Mouse (Mus musculus) intestine, postnatal 0 days (tissue): ENCODE measurements at regions not wholly inside any gene's neighbourhood (a gene's known extent, or its start where the extent isn't known, plus 50 kb on each side); places are given as distances from the start of the nearest gene placed in this dataset.

Source experiments
- ATAC-seq: fragments of 200-750 bp; cut with Nextera tagmentation; 2 replicates; pipeline ENCODE4 v1.8.0; 2017; ENCODE audit warnings: mild to moderate bottlenecking, moderate TSS enrichment, moderate library complexity
- H3K27ac ChIP-seq: fragments of 300-500 bp; sonication (generic); 2 replicates; pipeline ENCODE4 v1.5.1; 2014; ENCODE audit warnings: mild to moderate bottlenecking, low read depth, low read length, moderate library complexity
- H3K27me3 ChIP-seq: fragments of 300-500 bp; sonication (generic); replicated peaks from 2 replicates; pipeline ENCODE4 v1.6.1; 2014; ENCODE audit warnings: low read length, mixed read lengths; ENCODE audit not compliant: control insufficient read depth, insufficient read depth
- H3K36me3 ChIP-seq: fragments of 300-500 bp; sonication (generic); 2 replicates; pipeline ENCODE4 v1.6.1; 2014; ENCODE audit warnings: mild to moderate bottlenecking, moderate library complexity; ENCODE audit not compliant: control insufficient read depth, insufficient read depth
- H3K4me1 ChIP-seq: fragments of 300-500 bp; sonication (generic); replicated peaks from 2 replicates; pipeline ENCODE4 v1.6.1; 2014; ENCODE audit warnings: antibody characterized with exemption, low read length, mixed read lengths; ENCODE audit not compliant: control insufficient read depth, insufficient read depth
- H3K4me2 ChIP-seq: fragments of 300-500 bp; sonication (generic); replicated peaks from 2 replicates; pipeline ENCODE4 v1.6.1; 2014; ENCODE audit warnings: low read depth, mild to moderate bottlenecking, moderate library complexity
- H3K4me3 ChIP-seq: fragments of 300-500 bp; sonication (generic); 2 replicates; pipeline ENCODE4 v1.5.1; 2014; ENCODE audit warnings: low read depth, low read length
- H3K9ac ChIP-seq: fragments of 300-500 bp; sonication (generic); 2 replicates; pipeline ENCODE4 v1.6.1; 2014; ENCODE audit warnings: mild to moderate bottlenecking, low read depth, low read length
- H3K9me3 ChIP-seq: fragments of 300-500 bp; sonication (generic); 2 replicates; pipeline ENCODE4 v1.6.1; 2016; ENCODE audit warnings: mixed run types; ENCODE audit not compliant: control insufficient read depth
- CTCF ChIP-seq: sonication (generic); IDR thresholded peaks from 2 replicates; pipeline ENCODE4 v1.5.1; 2016; ENCODE audit warnings: low read depth, mild to moderate bottlenecking, control low read depth, antibody characterized with exemption, moderate library complexity
- WGBS: fragments of 180-500 bp; shearing (Covaris S2); extraction: QIAGEN DNeasy Blood & Tissue Kit; methylation state at CpG from one replicate; pipeline ENCODE4 v1.1.7; 2014; 5-methylcytosine and 5-hydroxymethylcytosine counted together

- TF ChIP-seq CTCF, result no peak
- H3K4me2 ChIP-seq, result no peak overlapping the region
- 71% methylated on average over 3 of the region's 3 CpGs for WGBS
- no peaks in the 10 kb centered on the region for H3K4me1 ChIP-seq
- no peak overlapping the region for H3K27ac ChIP-seq
- no peaks in the 10 kb centered on the region for H3K27me3 ChIP-seq
- no peak overlapping the region for H3K9ac ChIP-seq
- H3K9me3 ChIP-seq, result no peaks in the 10 kb centered on the region
- H3K4me3 ChIP-seq, result no peak overlapping the region
- no peaks in the 10 kb centered on the region for H3K36me3 ChIP-seq
- no peak for ATAC-seq
These were observed 70.9 kb upstream of the Adra1b start for GRCm38 (mm10) chr11:43971886-43972285.

- no peak for TF ChIP-seq CTCF
- Histone ChIP-seq H3K36me3 (no peaks in the 10 kb centered on the region), H3K27ac (no peak overlapping the region), H3K4me1 (no peaks in the 10 kb centered on the region), H3K4me2 (no peak overlapping the region), H3K9me3 (no peaks in the 10 kb centered on the region), H3K4me3 (no peak overlapping the region), H3K9ac (no peak overlapping the region), H3K27me3 (no peaks in the 10 kb centered on the region)
- ATAC-seq, result no peak
- 49% methylated on average over 4 of the region's 4 CpGs for WGBS
These were observed 75.0 kb upstream of the Adra1b start for GRCm38 (mm10) chr11:43976024-43976423.

DNA sequence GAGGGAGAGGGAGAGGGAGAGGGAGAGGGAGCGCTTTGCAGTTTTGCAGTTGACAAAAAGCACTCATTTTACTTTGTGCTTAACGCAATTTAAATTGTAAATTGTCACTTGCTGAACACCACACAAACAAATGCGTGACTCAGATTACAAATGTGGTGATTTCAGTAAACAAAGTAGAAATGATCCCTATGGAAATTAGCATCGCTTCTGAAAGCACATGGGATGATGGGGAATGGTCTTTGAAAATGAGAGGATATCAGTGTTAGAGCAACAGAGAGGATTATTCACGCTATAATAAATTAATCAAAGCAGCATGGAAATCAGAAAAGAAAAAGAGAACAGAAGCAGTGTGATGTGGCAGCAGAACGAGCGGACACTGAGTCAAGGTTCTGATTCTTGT lies 78.4 kb upstream of the Adra1b start:
- Histone ChIP-seq H3K4me3 (no peak overlapping the region), H3K9ac (no peak overlapping the region), H3K9me3 (no peaks in the 10 kb centered on the region), H3K27ac (no peak overlapping the region), H3K36me3 (no peaks in the 10 kb centered on the region), H3K4me2 (no peak overlapping the region), H3K27me3 (0 out of 2 replicates have a peak, but pooled peaks cover 3% of the 10 kb centered on the region), H3K4me1 (no peaks in the 10 kb centered on the region)
- no peak for ATAC-seq
- 70% methylated on average over 7 of the region's 7 CpGs for WGBS
- no peak for TF ChIP-seq CTCF

DNA sequence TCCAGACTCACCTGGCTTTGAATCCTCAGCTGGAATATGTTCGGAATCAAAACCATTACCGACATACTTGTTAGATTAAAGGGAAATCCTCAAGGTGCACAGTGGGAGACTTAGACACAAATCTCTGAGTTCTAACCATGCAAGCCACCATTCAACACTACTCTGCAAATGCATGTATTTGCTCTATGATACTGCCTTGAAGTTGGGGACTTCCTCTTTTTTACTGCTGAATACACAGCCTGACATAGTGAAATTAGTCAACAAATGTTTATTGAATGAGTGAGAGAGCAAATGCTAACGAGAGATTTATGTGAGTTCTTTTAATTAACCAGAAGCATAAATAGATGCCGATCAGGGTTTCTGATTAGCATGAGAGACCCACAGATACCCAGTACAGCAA lies 79.4 kb upstream of the Adra1b start:
- no peak for ATAC-seq

GRCm38 (mm10) chr11:43989911-43990430 lies 89.0 kb upstream of the Adra1b start:
- H3K4me1 ChIP-seq, result no peaks in the 10 kb centered on the region
- no peak for TF ChIP-seq CTCF
- H3K27me3 ChIP-seq, result no peaks in the 10 kb centered on the region
- H3K27ac ChIP-seq, result no peak overlapping the region
- no peak overlapping the region for H3K4me2 ChIP-seq
- ATAC-seq, result no peak
- 89% methylated on average over 1 of the region's 1 CpGs for whole genome bisulfite sequencing
- H3K9me3 ChIP-seq, result no peaks in the 10 kb centered on the region
- H3K36me3 ChIP-seq, result no peaks in the 10 kb centered on the region
- H3K9ac ChIP-seq, result no peak overlapping the region
- H3K4me3 ChIP-seq, result no peak overlapping the region

More for the DNA sequence above, 79.4 kb upstream of the Adra1b start:
- Histone ChIP-seq H3K4me3 (no peak overlapping the region), H3K9ac (no peak overlapping the region), H3K4me2 (no peak overlapping the region), H3K27ac (no peak overlapping the region), H3K9me3 (no peaks in the 10 kb centered on the region), H3K27me3 (0 out of 2 replicates have a peak, but pooled peaks cover 3% of the 10 kb centered on the region), H3K4me1 (no peaks in the 10 kb centered on the region), H3K36me3 (no peaks in the 10 kb centered on the region)
- no peak for TF ChIP-seq CTCF
- WGBS, result 84% methylated on average over 4 of the region's 4 CpGs

DNA sequence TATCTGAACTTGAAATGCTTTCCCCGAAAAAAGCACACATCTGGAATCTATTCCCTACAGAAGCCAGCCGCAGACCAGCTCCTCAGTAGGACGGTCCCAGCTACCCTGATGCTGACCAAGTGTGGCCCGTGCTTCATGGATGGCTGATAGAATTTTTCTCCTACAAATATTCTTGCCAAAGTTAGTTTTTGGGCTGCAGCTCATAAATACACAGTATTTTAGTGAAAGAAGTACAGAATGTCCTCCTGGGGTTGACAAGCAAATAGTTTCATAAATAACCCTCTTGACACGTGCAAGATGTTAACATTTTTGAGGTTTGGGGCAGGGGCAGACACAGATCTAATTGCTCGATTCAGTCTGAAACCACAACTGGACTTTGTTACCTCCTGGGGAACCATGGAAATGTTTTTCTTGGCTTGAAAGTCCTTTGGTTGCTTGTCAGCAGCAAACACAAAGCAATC lies 91.0 kb upstream of the Adra1b start:
- TF ChIP-seq CTCF, result no peak
- H3K27ac ChIP-seq, result no peak overlapping the region
- WGBS, result 69% methylated on average over 6 of the region's 6 CpGs
- no peaks in the 10 kb centered on the region for H3K27me3 ChIP-seq
- no peak overlapping the region for H3K9ac ChIP-seq
- ATAC-seq, result no peak
- no peaks in the 10 kb centered on the region for H3K9me3 ChIP-seq
- no peaks in the 10 kb centered on the region for H3K4me1 ChIP-seq
- H3K4me2 ChIP-seq, result no peak overlapping the region
- no peak overlapping the region for H3K4me3 ChIP-seq
- no peaks in the 10 kb centered on the region for H3K36me3 ChIP-seq
